Mouse (Mus musculus) lung, postnatal 36 days (tissue): ENCODE measurements around the gene Ttc30b.
"Not testable (repeated sequence)": the region's sequence is repeated elsewhere in the genome, so short reads cannot be mapped to it uniquely, and the experiment has no call there.

Experiments used
- DNase-seq: peaks from one replicate; pipeline ENCODE4 v3.0.0; 2022; ENCODE audit warnings: mixed read lengths

Ttc30b gene

GRCm38 (mm10) chr2:75938117-75939063, at the start of gene Ttc30b:
TSS of gene Ttc30b (minus strand) at chr2:75938585.
- DNase-seq: peak; percentile 89

GRCm38 (mm10) chr2:75987739-75988138, 49.4 kb upstream of the Ttc30b start:
- no peak for DNase-seq

- peak; percentile 77 for DNase-seq
Observed at GRCm38 (mm10) chr2:75985124-75985523, 46.7 kb upstream of the Ttc30b start.

GRCm38 (mm10) chr2:75983847-75984246, 45.5 kb upstream of the Ttc30b start:
- DNase-seq: no peak

GRCm38 (mm10) chr2:75983091-75983490, 44.7 kb upstream of the Ttc30b start:
- DNase-seq: no peak

- DNase-seq: no peak
Observed at GRCm38 (mm10) chr2:75982626-75983025, 44.2 kb upstream of the Ttc30b start.

GRCm38 (mm10) chr2:75981440-75982081, 43.2 kb upstream of the Ttc30b start, which contains the start of gene Ttc30a1:
TSS of gene Ttc30a1 (minus strand) at chr2:75981967.
- peak; percentile 87 for DNase-seq

- DNase-seq: not testable (repeated sequence)
Observed at GRCm38 (mm10) chr2:75980933-75981439, 42.6 kb upstream of the Ttc30b start.

GRCm38 (mm10) chr2:75977752-75978368, 39.5 kb upstream of the Ttc30b start, which contains the start of gene Ttc30a2:
TSS of gene Ttc30a2 (minus strand) at chr2:75978170.
- peak; percentile 77 for DNase-seq

GRCm38 (mm10) chr2:75976070-75976469, 37.7 kb upstream of the Ttc30b start:
- not testable (repeated sequence) for DNase-seq

GRCm38 (mm10) chr2:75974131-75974530, 35.7 kb upstream of the Ttc30b start:
- no peak for DNase-seq

GRCm38 (mm10) chr2:75964972-75965371, 26.6 kb upstream of the Ttc30b start:
- DNase-seq: peak; percentile 86

- peak; percentile 80 for DNase-seq
Observed at GRCm38 (mm10) chr2:75964512-75964911, 26.1 kb upstream of the Ttc30b start.

- DNase-seq: no peak
Observed at GRCm38 (mm10) chr2:75964051-75964450, 25.7 kb upstream of the Ttc30b start.

- no peak for DNase-seq
Observed at GRCm38 (mm10) chr2:75963211-75963840, 24.9 kb upstream of the Ttc30b start.

GRCm38 (mm10) chr2:75960366-75961330, 22.3 kb upstream of the Ttc30b start:
- peak; percentile 61 for DNase-seq

- DNase-seq: no peak
Observed at GRCm38 (mm10) chr2:75959850-75960365, 21.5 kb upstream of the Ttc30b start.

GRCm38 (mm10) chr2:75959183-75959849, 20.9 kb upstream of the Ttc30b start:
- no peak for DNase-seq

- DNase-seq: no peak
Observed at GRCm38 (mm10) chr2:75955709-75956108, 17.3 kb upstream of the Ttc30b start.

GRCm38 (mm10) chr2:75953320-75953719, 14.9 kb upstream of the Ttc30b start:
- no peak for DNase-seq
